Mouse (Mus musculus): Measurements from ENCODE around the gene Vav1.

GRCm38 (mm10) chr17:57256921-57257485 is 21.9 kb upstream of the Vav1 start:
- TF ChIP-seq CTCF (IDR thresholded peaks at IDR 0.05; ENCODE audit: low read depth) (no peak), EP300 (IDR thresholded peaks at IDR 0.05; ENCODE audit: low read depth) (no peak)
